Mouse (Mus musculus): Measurements from ENCODE around the gene Katnal1.

Gene Katnal1

DNA sequence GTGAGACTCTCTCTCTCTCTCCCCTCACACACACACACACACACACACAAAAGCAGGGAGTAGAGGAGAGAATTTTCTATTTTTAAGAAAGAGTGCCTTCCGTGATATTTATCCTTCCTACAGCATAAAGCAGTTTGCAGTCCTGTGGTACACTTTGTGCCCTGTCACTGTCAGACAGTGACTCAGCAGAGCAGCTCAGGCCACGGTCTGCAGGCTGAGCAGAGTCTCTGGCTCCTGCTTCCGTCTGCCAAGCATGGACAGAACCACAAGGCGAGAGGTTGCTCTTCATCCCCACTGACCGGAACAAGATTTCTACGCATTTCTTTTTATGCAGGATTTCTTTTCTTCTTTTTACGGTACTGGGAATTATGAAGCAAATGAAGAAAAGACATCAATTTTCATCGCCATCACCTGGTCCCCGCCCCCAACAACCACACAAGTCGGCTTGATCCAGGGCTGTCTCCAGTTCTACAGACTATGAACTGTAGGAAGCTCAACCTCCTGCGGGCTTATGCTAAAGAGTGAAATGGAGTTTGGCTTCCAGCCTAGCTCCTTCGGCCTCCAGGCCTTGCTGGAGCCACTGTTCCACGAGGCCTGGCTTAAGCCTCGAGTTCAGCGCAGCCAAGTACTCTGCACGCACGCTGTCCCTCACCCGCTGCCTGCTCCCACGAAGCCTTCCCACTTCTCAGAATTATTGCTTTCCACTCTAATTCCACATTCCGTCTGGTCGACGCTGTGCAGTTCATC lies 25.4 kb upstream of the Katnal1 start:
- peak; percentile 33 for DNase-seq (ENCODE audit: low read depth, low spot score)

DNA sequence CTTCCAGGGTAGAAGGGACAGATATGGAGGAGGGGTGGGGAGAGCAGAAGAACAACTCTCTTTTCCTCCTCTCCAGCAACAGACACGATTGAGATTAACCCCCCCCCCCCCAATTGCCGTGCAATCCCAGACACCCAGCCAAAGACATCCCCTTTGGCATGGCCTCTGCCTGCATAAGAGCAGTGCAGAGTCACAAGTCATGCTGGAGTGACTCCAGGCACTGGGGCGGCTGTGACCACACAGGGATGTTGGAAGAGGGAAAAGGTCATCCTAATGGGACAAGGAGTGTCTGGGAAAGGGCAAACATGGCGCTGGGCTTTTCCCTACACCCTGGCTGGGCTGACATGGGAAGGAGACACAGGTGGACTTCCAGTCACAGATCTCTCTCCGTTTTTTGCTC lies 24.0 kb upstream of the Katnal1 start:
- no peak for DNase-seq (ENCODE audit: low read depth, low spot score)

GRCm38 (mm10) chr5:148952419-148952818 lies 23.3 kb upstream of the Katnal1 start:
- peak; percentile 84 for DNase-seq (ENCODE audit: low read depth, low spot score)

DNA sequence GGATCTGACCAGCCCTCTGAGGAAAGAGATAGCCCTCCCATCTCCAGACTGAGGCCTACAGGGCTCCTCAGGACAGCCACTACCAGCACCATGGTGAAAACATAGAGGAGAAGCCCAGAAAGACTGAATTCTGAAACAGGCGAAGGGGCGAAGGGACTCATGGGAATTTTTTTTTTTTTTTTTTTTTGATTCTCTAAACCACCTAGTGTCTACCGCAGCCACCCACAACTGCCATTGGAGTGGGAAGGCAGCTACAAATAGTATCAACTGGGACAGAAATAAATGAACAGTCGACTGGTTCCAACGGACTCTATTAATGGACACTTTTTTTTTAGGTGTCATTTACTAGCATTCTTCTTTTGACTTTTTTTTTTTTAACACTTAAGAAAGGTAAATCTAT lies 22.2 kb upstream of the Katnal1 start:
- no peak for DNase-seq (ENCODE audit: low read depth, low spot score)

- DNase-seq (ENCODE audit: low read depth, low spot score), result no peak
Observed at GRCm38 (mm10) chr5:148950064-148950463, 20.9 kb upstream of the Katnal1 start.

DNA sequence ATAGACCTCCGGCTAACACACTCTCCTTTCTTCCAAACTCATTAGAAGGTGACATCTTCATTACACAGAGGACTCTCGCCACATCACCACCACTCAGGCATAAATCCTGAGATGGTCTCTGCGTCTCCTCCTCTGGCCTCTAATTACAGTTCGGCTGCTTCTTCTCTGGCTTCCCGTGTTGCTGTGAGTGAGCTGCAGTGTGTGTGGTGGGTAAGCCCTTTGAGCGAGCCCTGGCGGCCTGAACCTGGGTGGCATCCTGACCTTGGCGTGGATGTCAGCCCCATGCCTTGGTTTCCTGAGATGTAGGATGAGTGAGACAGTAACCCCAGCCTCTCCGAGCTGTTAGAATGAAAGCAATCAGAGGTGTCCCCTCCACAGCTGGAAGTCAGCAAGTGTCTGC lies 19.5 kb upstream of the Katnal1 start:
- DNase-seq (ENCODE audit: low read depth, low spot score), result no peak

GRCm38 (mm10) chr5:148947412-148947811 lies 18.3 kb upstream of the Katnal1 start:
- DNase-seq (ENCODE audit: low read depth, low spot score), result peak; percentile 61

- DNase-seq (ENCODE audit: low read depth, low spot score), result peak; percentile 91
Observed at GRCm38 (mm10) chr5:148946787-148947186, 17.7 kb upstream of the Katnal1 start.

GRCm38 (mm10) chr5:148945735-148946134 lies 16.6 kb upstream of the Katnal1 start:
- no peak for DNase-seq (ENCODE audit: low read depth, low spot score)

DNA sequence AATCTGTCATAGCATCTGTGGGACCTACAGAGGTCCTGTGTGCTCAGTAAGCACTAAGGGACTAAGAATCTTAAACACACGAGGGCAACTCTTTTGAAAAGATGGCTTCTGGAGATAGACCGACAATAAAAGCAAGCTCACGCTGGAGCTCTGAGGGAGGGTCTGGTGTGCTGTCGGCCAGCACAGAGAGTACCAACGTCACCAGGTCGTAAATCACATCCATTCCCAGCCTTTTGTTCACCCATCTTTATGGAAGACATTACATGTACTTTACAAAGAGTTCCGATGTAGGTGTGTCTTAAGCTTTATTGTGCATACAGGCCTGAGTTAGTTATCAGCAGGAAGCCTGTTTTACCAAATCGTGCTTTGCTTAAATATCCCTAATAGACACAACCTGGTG lies 14.9 kb upstream of the Katnal1 start:
- DNase-seq (ENCODE audit: low read depth, low spot score), result no peak

DNA sequence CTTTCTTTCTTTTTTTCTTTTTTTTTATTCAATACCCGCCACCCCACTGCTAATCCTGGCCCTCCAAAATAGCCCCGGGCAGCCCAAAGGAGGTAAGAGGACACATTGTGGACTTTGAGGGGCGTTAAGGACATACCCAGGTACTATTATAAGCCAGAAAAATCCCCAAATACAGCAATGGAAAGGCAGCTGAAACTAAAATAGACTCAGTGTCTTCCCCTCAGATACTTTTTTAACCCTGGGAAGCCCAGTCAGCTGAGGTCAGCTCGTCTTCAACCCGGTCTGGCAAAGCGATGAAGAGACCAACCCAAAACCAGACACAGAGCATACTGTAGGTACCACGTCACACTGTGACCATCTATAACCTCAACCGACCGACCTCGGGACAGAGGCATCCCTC lies 14.3 kb upstream of the Katnal1 start:
- no peak for DNase-seq (ENCODE audit: low read depth, low spot score)

DNA sequence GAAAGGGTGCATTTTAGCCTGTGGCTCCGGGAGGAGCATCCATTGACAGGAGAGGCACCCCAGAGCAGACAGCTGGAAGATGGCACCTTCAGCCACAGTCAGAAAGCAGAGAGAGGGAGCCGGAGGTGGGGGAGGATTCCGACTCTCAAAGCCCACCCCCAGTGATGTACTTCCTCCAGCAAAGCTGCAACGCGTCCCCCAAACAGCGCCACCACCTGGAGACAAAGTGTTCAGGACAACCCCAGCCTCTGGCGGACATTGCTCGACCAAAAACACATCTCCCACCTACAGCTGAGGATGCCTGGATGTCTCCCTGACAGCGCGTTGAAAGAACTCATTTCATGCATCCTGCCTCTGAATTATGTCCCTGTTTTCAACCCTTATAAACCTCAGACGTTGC lies 13.8 kb upstream of the Katnal1 start:
- peak; percentile 88 for DNase-seq (ENCODE audit: low read depth, low spot score)

DNA sequence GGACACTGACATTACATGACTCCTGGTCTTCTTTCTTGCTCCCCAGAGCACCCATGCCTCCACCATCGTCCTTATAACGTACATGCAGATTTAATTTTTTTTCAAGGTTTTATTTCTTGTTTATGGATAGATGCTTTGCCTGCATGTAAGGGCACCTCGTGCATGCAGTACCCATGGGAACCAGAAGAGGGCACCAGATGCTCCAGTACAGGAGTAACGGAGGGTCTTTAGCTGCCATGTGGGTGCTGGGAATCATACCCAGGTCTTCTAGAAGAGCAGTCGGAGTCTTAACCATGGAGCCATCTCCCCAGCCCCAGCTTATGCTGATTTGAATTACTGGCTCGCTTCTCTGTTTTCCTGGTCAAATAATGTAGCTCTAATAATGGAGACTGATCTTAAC lies 13.2 kb upstream of the Katnal1 start:
- DNase-seq (ENCODE audit: low read depth, low spot score), result peak; percentile 78

DNA sequence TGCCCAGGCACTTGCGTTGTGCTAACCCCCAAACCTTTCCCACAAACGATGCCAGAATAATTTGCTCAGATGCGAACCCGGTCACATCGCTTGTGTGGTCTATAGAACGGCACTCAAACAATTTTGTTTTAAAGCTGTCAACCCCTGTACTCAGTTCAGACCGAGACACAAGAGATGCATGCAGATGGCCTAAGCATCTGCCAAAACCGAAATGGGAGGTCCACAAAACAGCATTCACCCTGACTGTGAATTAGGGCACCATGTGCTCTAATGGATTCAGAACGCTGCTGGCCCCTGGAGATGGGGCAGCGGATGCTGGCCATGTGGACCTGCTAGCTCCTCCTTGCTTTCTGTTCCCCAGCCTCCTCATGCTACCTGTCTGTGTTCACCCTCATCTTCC lies 12.7 kb upstream of the Katnal1 start:
- DNase-seq (ENCODE audit: low read depth, low spot score), result no peak

GRCm38 (mm10) chr5:148939948-148940382 lies 10.8 kb upstream of the Katnal1 start:
- DNase-seq (ENCODE audit: low read depth, low spot score), result peak; percentile 40

- DNase-seq (ENCODE audit: low read depth, low spot score), result peak; percentile 54
Observed at GRCm38 (mm10) chr5:148936516-148936951, 7.4 kb upstream of the Katnal1 start.

DNA sequence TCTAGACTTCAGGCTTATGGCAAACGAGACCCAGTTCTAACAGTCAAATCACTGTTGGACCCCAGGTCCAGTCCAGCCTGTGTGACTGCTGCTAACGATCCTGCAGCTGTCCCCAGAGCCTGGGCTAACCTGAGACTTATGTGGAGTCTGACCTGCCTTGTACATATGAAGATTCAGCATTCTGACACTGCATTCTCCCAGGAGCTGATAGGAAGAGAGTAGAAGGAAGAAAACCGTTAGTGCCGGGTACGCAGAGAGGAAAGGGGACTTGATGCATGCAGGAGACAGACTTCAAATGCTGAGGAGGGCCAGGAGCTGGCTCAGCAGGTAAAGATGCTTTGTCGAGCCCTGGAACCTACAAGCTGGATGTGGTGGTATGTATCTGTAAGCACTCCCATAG lies 6.8 kb upstream of the Katnal1 start:
- no peak for DNase-seq (ENCODE audit: low read depth, low spot score)

- DNase-seq (ENCODE audit: low read depth, low spot score), result peak; percentile 54
Observed at GRCm38 (mm10) chr5:148935071-148935821, 6.1 kb upstream of the Katnal1 start.

- DNase-seq (ENCODE audit: low read depth, low spot score), result no peak
Observed at GRCm38 (mm10) chr5:148934457-148934856, 5.3 kb upstream of the Katnal1 start.

DNA sequence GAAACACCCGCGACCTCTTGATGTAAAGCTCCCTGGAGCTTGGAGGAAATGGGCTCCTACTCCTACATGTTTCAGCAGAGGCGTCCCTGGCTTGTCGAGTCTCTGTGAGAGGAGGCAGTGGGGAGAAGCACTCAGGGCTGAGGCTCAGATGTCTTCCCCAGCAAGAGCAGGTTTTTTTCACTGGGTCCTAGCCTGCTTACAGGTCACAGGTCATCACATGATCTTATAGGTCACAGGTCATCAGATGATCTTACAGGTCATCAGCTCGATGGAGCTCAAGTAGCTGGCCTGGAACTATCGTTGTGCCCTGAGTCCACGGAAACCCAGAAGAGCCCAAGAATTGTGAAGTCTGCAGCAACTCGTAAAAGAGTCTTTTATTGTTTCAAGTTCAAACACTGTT lies 4.6 kb upstream of the Katnal1 start:
- DNase-seq (ENCODE audit: low read depth, low spot score), result no peak

DNA sequence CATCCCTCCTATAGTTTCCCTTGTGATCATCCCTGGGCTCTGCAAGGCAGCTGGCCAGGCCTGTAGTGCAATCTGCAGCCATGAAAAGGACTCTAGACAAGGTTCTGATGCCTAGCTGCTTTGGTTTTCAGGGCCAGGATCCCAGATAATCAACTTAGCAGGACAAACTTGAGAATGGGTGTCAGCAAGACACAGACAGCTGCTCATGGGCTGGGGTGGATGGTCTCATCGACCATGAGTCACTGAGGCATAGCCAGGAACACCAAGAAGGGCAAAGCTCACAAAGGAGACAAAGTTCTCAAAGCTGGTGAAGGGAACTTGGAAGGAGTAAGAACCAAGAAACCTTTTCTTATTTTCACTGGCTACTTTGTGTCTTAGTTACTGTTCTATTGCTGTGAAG lies 2.2 kb upstream of the Katnal1 start:
- no peak for DNase-seq (ENCODE audit: low read depth, low spot score)

- DNase-seq (ENCODE audit: low read depth, low spot score), result peak; percentile 98
Observed at GRCm38 (mm10) chr5:148928382-148929115, 571 bp downstream of the Katnal1 start.

All from R1 (cell line).